Mouse (Mus musculus): ENCODE measurements around the gene Kcnt2.

Gene Kcnt2

GRCm38 (mm10) chr1:140378791-140379190 is 132.8 kb downstream of the Kcnt2 start:
- DNase-seq (ENCODE audit: low read depth): no peak

DNA sequence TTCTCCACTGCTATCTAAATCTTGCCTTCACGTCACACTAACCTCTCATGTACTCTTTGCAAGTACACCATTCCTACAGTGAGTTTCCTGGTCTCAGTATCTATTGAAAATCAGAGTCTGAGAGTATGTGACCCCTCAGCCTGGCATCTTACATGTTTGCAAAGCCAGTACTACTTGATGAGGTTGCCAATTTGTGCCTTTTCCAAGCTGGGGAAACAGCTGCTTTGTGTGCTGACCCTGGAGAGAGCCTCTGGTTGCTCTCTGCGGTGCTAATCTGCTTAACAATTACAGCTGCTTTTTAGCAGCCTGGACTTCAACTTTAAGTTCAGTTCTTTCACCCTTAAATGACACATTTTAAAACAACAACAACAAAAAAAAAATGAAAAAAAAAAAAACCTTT is 133.6 kb downstream of the Kcnt2 start:
- DNase-seq (ENCODE audit: low read depth): no peak

- DNase-seq (ENCODE audit: low read depth): no peak
Measured at GRCm38 (mm10) chr1:140381093-140381492, 135.1 kb downstream of the Kcnt2 start.

- DNase-seq (ENCODE audit: low read depth): no peak
Measured at GRCm38 (mm10) chr1:140390301-140390700, 144.3 kb downstream of the Kcnt2 start.

DNA sequence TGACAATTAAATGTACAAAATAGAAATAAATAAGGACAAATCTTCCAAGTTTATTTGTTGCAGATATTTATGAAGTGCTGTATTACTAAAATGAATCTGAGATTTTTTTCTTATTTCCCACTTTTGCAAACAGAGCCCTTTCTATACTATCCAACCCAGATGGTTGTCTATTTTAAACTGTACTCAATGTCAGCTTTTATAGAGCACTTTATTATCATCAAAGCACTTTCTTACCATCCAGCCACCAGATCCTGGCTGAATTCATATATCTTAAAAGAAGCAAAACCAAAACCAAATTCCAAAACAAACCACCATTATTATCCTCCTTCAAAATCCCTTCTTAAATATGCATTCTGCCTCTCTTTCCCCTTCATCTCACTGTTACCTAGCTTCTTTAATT is 151.8 kb downstream of the Kcnt2 start:
- DNase-seq (ENCODE audit: low read depth): no peak

DNA sequence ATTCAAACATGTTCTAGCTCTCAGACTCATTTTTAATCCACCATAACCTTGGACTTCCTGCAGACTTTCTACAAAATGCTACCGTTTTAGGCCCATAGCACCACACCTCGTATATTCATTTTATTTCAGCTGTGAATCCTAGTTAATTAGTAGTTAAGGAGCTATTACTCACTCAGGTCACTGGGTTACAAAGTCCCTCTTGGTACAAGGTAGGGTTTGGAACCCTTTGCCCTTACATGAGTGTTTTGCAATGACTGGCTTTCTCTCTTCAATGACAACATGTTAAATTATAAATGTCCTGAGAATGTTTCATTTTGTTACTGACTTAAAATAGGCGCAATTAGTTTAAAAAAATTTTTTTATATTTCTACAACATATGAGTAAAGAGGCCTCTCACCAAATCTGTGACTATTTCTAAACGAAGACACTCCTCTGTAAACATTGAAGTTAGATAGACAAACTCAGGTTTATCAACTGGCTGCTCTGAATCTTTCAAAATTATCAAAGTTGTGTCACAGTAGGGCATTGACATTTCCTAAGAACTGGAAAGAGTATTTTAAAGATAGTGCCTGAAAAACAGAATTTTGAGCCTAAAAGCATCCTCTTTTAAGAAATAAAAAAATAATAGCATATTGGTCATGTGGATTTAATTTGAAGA is 160.8 kb downstream of the Kcnt2 start:
- no peak for DNase-seq (ENCODE audit: low read depth)

DNA sequence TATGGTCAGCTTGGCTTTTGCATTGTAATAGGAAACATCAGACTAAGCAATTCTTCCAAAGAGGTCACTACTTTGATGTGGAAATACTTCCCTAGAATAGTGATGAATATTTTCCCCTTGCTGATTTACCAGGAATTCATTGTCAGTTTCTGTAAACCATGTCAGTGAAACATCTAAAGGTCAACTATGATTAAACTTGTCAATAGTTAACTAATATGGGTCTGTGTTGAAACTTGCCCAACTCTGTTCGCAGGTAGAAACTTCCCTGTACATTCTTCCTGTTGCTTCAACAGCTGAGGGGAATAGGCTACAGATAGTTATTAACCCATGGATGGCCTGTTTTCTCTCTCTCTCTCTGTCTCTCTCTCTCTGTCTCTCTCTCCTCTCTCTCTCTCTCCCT is 169.8 kb downstream of the Kcnt2 start:
- DNase-seq (ENCODE audit: low read depth): no peak

GRCm38 (mm10) chr1:140422954-140423353 is 177.0 kb downstream of the Kcnt2 start:
- DNase-seq (ENCODE audit: low read depth): no peak

DNA sequence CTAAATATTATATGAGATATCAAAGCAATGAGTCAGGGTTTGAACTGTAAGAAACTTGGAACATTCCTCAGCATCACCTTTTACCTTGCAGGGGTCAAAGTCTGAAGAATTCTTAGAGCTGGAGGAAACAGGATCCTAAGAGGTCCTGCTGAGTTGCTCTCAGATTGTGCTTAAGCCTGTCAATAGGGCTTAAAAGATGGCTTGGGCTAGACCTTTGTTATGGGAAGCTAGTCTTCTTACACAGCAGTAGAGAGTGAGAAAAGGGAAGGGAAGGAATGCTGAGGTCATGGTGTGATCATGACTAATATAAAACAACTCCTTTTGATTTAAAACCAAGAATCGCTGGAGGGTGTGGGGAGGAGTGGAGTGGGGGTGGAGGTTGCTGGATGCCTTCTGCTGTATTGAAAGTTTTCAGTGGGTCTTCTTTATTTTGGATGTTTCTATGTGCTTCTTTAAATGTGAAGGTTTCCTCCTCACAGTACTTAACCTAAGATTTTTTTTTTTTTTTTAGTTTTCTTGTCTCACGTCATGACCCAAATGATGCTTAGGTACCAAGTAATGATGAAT is 183.4 kb downstream of the Kcnt2 start:
- no peak for DNase-seq (ENCODE audit: low read depth)

- DNase-seq (ENCODE audit: low read depth): no peak
Measured at GRCm38 (mm10) chr1:140432039-140432438, 186.1 kb downstream of the Kcnt2 start.

- DNase-seq (ENCODE audit: low read depth): no peak
Measured at GRCm38 (mm10) chr1:140434791-140435190, 188.8 kb downstream of the Kcnt2 start.

GRCm38 (mm10) chr1:140438176-140438575 is 192.2 kb downstream of the Kcnt2 start:
- no peak for DNase-seq (ENCODE audit: low read depth)

- DNase-seq (ENCODE audit: low read depth): no peak
Measured at GRCm38 (mm10) chr1:140443904-140444303, 197.9 kb downstream of the Kcnt2 start.

DNA sequence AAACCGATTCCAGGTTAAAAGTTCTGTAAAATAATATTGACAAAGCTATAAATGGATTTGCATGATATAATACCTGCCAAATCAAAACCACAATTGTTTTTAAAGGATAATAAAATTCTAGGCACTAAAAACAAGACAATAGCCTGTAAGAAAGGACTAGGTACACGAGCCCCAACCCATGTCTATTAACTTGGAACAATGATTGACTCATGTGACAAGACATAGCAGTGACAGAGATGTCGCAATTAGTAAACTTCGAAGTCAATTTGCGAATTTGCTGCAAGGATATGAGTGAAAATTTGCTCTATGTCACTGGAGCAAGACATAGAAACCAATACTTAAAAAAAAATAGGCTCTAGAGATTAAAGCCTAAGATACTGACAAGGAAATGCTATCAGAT is 198.4 kb downstream of the Kcnt2 start:
- no peak for DNase-seq (ENCODE audit: low read depth)

DNA sequence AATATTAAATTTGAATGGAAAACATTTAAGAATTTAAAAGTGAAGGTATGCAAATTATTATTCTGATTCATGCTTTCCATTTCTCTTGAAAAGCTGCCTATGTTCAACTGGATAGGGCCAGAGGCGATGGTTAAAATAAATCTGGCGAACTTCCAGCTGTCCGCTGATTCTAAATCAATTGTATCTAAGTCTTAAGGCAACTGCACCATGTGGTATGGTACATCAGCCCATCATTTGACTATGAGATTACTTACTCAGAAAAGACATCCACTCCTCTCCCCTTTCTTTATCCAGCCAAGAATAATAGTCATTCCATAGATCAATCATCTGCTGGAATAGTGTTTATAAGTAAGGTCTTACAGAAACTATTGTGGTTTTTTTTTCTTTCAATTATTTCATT is 205.5 kb downstream of the Kcnt2 start:
- no peak for DNase-seq (ENCODE audit: low read depth)

- DNase-seq (ENCODE audit: low read depth): no peak
Measured at GRCm38 (mm10) chr1:140451924-140452323, 206.0 kb downstream of the Kcnt2 start.

- no peak for DNase-seq (ENCODE audit: low read depth)
Measured at GRCm38 (mm10) chr1:140455903-140456302, 209.9 kb downstream of the Kcnt2 start.

DNA sequence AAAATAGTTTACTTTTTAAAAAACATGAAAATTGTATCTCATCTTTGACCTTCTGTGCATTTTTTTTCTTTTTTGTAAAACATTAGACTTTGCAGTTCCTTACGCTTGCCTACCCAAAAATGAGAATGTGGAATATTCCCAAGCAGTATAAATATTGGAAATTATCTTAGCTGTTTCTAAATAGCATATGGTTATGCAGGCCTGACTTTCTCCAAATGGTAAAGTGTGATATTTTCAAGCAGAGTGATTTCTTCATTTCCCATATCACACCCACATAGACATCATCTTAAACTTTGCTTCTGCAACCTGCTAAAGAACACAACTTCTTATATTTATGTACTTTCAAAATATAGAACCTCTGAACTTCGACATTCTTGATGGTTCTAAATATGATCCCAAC is 210.9 kb downstream of the Kcnt2 start:
- DNase-seq (ENCODE audit: low read depth): no peak

DNA sequence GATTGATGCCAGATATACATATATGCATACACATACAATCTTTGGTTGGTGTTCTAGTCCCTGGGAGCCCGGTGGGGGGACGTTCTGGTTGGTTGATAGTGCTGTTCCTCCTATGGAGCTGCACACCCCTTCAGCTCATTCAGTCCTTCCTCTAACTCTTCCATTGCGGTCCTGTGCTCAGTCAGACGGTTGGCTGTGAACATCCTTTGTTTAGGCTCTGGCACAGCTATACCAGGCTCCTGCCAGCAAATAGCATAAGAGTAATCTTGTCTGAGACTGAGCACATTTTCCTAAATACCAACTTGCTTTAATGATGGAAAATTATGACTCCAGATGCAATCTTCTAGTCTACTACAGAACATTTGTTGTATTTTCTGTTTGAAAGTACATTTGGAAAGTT is 222.4 kb downstream of the Kcnt2 start:
- no peak for DNase-seq (ENCODE audit: low read depth)

- DNase-seq (ENCODE audit: low read depth): no peak
Measured at GRCm38 (mm10) chr1:140469586-140469985, 223.6 kb downstream of the Kcnt2 start.

GRCm38 (mm10) chr1:140476921-140477320 is 231.0 kb downstream of the Kcnt2 start:
- DNase-seq (ENCODE audit: low read depth): no peak

DNA sequence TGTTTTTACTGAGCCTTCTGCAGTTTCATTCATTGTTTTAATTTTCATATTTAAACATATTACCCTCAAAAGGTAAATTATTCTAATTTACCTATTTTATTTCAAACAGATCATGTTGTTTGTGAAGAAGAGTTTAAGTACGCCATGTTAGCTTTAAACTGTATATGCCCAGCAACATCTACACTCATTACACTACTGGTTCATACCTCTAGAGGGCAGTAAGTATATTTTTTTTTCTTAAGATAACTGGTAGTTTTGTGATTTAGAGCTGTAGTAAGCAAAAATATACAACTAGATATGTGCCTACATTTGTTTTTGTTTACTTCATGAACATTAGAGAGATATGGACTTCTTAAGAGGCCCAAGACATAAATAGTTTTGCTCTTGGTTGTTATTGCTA is 238.1 kb downstream of the Kcnt2 start:
- no peak for DNase-seq (ENCODE audit: low read depth)

DNA sequence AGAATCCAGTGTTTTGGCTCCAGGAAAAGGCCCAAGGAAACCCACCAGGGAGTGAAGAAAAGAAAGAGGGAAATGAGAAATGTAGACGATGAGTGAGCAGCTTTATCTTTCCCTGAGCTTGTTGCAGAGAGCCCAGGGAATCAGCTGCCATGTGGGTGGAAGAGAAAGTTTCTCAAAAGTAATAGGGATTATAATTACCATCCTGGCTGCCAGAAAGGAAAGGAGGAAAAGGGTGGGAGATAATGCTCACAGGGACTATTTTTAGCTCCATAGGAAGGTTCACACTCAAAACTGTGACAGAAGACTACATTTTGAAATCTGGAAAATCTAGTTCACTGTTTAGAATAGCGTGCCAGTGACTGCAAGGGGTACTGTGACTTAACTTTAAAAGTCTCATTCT is 243.9 kb downstream of the Kcnt2 start:
- no peak for DNase-seq (ENCODE audit: low read depth)

- DNase-seq (ENCODE audit: low read depth): no peak
Measured at GRCm38 (mm10) chr1:140491406-140491805, 245.4 kb downstream of the Kcnt2 start.
